Mouse (Mus musculus) heart, embryonic 14.5 days (tissue): ENCODE measurements around the gene H2-Eb1. TPM values are rescaled to one million over a fixed set of nuclear protein-coding genes. Genes with fewer than 3 reads are reported as not detected.

ENCODE experiments used
- ATAC-seq: fragments of 200-750 bp; cut with Nextera tagmentation; 2 replicates; pipeline ENCODE4 v1.8.0; 2017; ENCODE audit warnings: low read depth, moderate TSS enrichment; ENCODE audit not compliant: insufficient number of reproducible peaks, insufficient read depth, low FRiP score
- H3K27ac ChIP-seq, 2 experiments: fragments of 200-500 bp in 1 of 2; fragments of 300-500 bp in 1 of 2; sonication (generic) in 1 of 2; replicated peaks in 1 of 2; 2 replicates each; pipeline ENCODE4 v1.5.1; 2012 to 2014; ENCODE audit warnings: low read depth in 2 of 2, low read length in 2 of 2, control low read depth in 1 of 2, mild to moderate bottlenecking in 1 of 2, mixed read lengths in 1 of 2; ENCODE audit not compliant: control insufficient read depth in 1 of 2, insufficient read depth in 1 of 2
- H3K27me3 ChIP-seq: fragments of 300-500 bp; sonication (generic); 2 replicates; pipeline ENCODE4 v1.6.1; 2014; ENCODE audit warnings: mild to moderate bottlenecking, low read length, control low read depth; ENCODE audit not compliant: control insufficient read depth, insufficient read depth
- H3K36me3 ChIP-seq: fragments of 300-500 bp; sonication (generic); 2 replicates; pipeline ENCODE4 v1.6.1; 2014; ENCODE audit warnings: mild to moderate bottlenecking, control low read depth, low read length, mixed read lengths; ENCODE audit not compliant: control insufficient read depth, insufficient read depth
- H3K4me1 ChIP-seq, 2 experiments: fragments of 200-500 bp in 1 of 2; fragments of 300-500 bp in 1 of 2; sonication (generic) in 1 of 2; 2 replicates each; pipeline ENCODE4 v1.6.1; 2012 to 2014; ENCODE audit warnings: low read length in 2 of 2, control low read depth in 1 of 2, mixed read lengths in 1 of 2; ENCODE audit not compliant: control insufficient read depth in 2 of 2, insufficient read depth in 2 of 2
- H3K4me2 ChIP-seq: fragments of 300-500 bp; sonication (generic); 2 replicates; pipeline ENCODE4 v1.6.1; 2014; ENCODE audit warnings: mild to moderate bottlenecking, low read length
- H3K4me3 ChIP-seq, 2 experiments: fragments of 200-500 bp in 1 of 2; fragments of 300-500 bp in 1 of 2; sonication (generic) in 1 of 2; 2 replicates each; pipeline ENCODE4 v1.5.1; 2012 to 2014; ENCODE audit warnings: low read length in 2 of 2, mild to moderate bottlenecking in 2 of 2, control low read depth in 1 of 2, low read depth in 1 of 2, moderate library complexity in 1 of 2; ENCODE audit not compliant: control insufficient read depth in 1 of 2, insufficient read depth in 1 of 2
- H3K9ac ChIP-seq: fragments of 300-500 bp; sonication (generic); 2 replicates; pipeline ENCODE4 v1.6.1; 2014; ENCODE audit warnings: mild to moderate bottlenecking, low read length
- H3K9me3 ChIP-seq: fragments of 300-500 bp; sonication (generic); 2 replicates; pipeline ENCODE4 v1.6.1; 2016; ENCODE audit warnings: low read length, control low read depth; ENCODE audit not compliant: control insufficient read depth
- WGBS: fragments of 180-500 bp; shearing (Covaris S2); extraction: QIAGEN DNeasy Blood & Tissue Kit; methylation state at CpG from one replicate; pipeline ENCODE4 v1.1.7; 2014; 5-methylcytosine and 5-hydroxymethylcytosine counted together
- polyA plus RNA-seq: library from polyadenylated mRNA; unstranded; fragments of >200 nt; fragmentation: Nextera tagmentation; extraction: Ambion mirVana; gene quantifications from 2 replicates; pipeline ENCODE4 v1.2.1, GENCODE M21; 2014

H2-Eb1 gene
- polyA plus RNA-seq, 1 experiment from 2014 or later = 2.6 TPM

- 61% methylated on average over 1 of the region's 1 CpGs for WGBS
- Histone ChIP-seq H3K4me1 (no peaks in the 10 kb centered on the region), H3K9ac (no peak overlapping the region), H3K4me3 (no peak overlapping the region), H3K27ac (no peak overlapping the region), H3K9me3 (peaks cover 5% of the 10 kb centered on the region; the same call in 1 of the 2 replicates), H3K27me3 (no peaks in the 10 kb centered on the region), H3K36me3 (no peaks in the 10 kb centered on the region), H3K4me2 (no peak overlapping the region)
- ATAC-seq = peak; percentile 17; the same call in 1 of the 2 replicates
Measured at GRCm38 (mm10) chr17:34280499-34281038, 25.1 kb upstream of the H2-Eb1 start.

DNA sequence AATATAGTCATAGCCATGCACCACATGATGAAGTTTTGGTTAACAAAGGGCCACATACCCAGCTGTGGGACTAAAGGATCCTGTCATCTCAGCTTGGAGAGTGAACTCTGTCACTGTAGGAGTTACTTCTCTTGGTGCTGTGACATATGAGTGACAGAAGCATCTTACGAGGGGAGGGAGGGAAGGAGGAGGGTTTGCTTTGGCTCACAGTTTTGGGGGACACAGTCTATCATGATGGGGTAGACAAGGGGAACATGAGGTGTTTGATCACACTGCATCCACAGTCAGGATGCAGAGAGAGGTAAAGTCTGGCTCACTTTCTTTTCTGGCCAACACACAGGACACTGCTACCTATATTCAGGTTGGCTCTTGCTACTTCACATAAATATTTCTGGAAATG is 23.8 kb upstream of the H2-Eb1 start:
- Histone ChIP-seq H3K4me1 (no peaks in the 10 kb centered on the region), H3K4me2 (no peak overlapping the region), H3K9ac (no peak overlapping the region), H3K36me3 (no peaks in the 10 kb centered on the region), H3K9me3 (0 out of 2 replicates have a peak, but pooled peaks cover 5% of the 10 kb centered on the region), H3K4me3 (no peak overlapping the region), H3K27me3 (no peaks in the 10 kb centered on the region), H3K27ac (no peak overlapping the region)
- ATAC-seq = no peak
- 35% methylated on average over 1 of the region's 1 CpGs for WGBS

GRCm38 (mm10) chr17:34285371-34285770 is 20.3 kb upstream of the H2-Eb1 start:
- WGBS = 67% methylated on average over 4 of the region's 4 CpGs
- no peak overlapping the region for H3K4me3 ChIP-seq
- no peak overlapping the region for H3K4me2 ChIP-seq
- H3K27me3 ChIP-seq = no peaks in the 10 kb centered on the region
- ATAC-seq = no peak
- no peaks in the 10 kb centered on the region for H3K4me1 ChIP-seq
- H3K9me3 ChIP-seq = no peaks in the 10 kb centered on the region
- H3K27ac ChIP-seq = no peak overlapping the region
- no peaks in the 10 kb centered on the region for H3K36me3 ChIP-seq
- no peak overlapping the region for H3K9ac ChIP-seq

GRCm38 (mm10) chr17:34285848-34286247 is 19.8 kb upstream of the H2-Eb1 start:
- no peak overlapping the region for H3K9ac ChIP-seq
- H3K4me2 ChIP-seq = no peak overlapping the region
- no peak overlapping the region for H3K4me3 ChIP-seq
- ATAC-seq = no peak
- H3K4me1 ChIP-seq = no peaks in the 10 kb centered on the region
- WGBS = 35% methylated on average over 4 of the region's 4 CpGs
- H3K27ac ChIP-seq = no peak overlapping the region
- H3K36me3 ChIP-seq = no peaks in the 10 kb centered on the region
- no peaks in the 10 kb centered on the region for H3K9me3 ChIP-seq
- no peaks in the 10 kb centered on the region for H3K27me3 ChIP-seq

DNA sequence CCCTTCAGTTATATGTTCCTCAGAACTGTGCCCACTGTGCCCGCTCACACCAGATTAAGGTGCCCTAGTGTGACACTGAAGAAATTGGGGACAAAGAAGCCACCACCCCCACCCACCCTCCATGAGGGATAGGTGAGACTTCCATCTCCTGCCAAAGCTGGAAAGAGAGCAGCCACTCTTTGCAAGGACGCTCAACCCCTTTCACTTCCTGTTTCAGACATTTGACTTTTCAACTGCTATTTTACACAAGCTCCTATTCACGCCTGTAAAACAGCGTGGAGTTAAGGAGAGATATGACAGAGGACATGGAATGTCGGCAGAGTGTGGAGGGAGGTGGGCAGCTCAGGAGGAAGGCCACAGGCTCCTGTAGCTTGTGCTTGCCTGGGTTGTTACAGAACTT is 19.2 kb upstream of the H2-Eb1 start:
- Histone ChIP-seq H3K9me3 (no peaks in the 10 kb centered on the region), H3K27ac (no peak overlapping the region), H3K4me1 (no peaks in the 10 kb centered on the region), H3K9ac (no peak overlapping the region), H3K27me3 (no peaks in the 10 kb centered on the region), H3K36me3 (no peaks in the 10 kb centered on the region), H3K4me3 (no peak overlapping the region), H3K4me2 (no peak overlapping the region)
- no peak for ATAC-seq
- WGBS = 56% methylated on average over 5 of the region's 5 CpGs

- Histone ChIP-seq H3K27ac (no peak overlapping the region), H3K4me3 (no peak overlapping the region), H3K9me3 (no peaks in the 10 kb centered on the region), H3K9ac (no peak overlapping the region), H3K27me3 (no peaks in the 10 kb centered on the region), H3K36me3 (no peaks in the 10 kb centered on the region), H3K4me1 (no peaks in the 10 kb centered on the region), H3K4me2 (no peak overlapping the region)
- ATAC-seq = no peak
- 67% methylated on average over 6 of the region's 6 CpGs for WGBS
Measured at GRCm38 (mm10) chr17:34286999-34287398, 18.7 kb upstream of the H2-Eb1 start.

DNA sequence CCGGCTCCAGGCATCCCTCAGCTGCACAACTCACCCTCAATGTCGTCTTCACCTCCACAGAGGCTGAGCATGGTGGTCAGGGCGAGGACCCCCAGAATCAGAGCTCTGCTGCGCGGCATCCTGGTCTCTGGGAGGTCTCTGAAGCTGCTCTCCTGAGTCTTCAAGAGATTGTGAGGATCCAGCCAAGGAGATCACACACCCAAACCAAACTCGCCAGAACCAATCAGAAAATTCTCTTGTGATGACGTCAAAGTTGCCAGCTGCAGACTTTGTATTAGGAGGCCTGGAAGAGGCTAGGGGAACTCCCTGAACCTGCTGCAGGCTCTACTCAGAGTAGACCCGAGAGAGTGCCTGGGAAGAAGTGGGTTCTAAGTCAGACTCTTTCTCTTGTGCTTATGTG is 18.0 kb upstream of the H2-Eb1 start, which contains the start of gene H2-Aa:
H2-Aa (minus strand) TSS at position 176 of the 400 bp plus-strand sequence.
- WGBS = 16% methylated on average over 8 of the region's 8 CpGs
- Histone ChIP-seq H3K4me1 (no peaks in the 10 kb centered on the region), H3K27ac (no peak within 1 kb of the TSS), H3K4me2 (no peak within 1 kb of the TSS), H3K4me3 (no peak within 1 kb of the TSS), H3K9ac (no peak within 1 kb of the TSS), H3K27me3 (no peaks in the 10 kb centered on the region), H3K9me3 (no peaks in the 10 kb centered on the region), H3K36me3 (no peaks in the 10 kb centered on the region)
- peak; percentile 50; the same call in 1 of the 2 replicates for ATAC-seq

GRCm38 (mm10) chr17:34288131-34288530 is 17.5 kb upstream of the H2-Eb1 start:
- Histone ChIP-seq H3K4me3 (no peak overlapping the region), H3K9me3 (no peaks in the 10 kb centered on the region), H3K27me3 (no peaks in the 10 kb centered on the region), H3K4me2 (no peak overlapping the region), H3K27ac (no peak overlapping the region), H3K9ac (no peak overlapping the region), H3K36me3 (no peaks in the 10 kb centered on the region), H3K4me1 (no peaks in the 10 kb centered on the region)
- no peak for ATAC-seq
- 71% methylated on average over 3 of the region's 3 CpGs for WGBS
